Mouse (Mus musculus): ENCODE results near the gene Lsm12. TPM values are rescaled to one million over a fixed set of nuclear protein-coding genes. Genes with fewer than 3 reads are reported as not detected.

Lsm12 gene
- polyA plus RNA-seq, 1 experiment from 2014 or later = 80.9 TPM

DNA sequence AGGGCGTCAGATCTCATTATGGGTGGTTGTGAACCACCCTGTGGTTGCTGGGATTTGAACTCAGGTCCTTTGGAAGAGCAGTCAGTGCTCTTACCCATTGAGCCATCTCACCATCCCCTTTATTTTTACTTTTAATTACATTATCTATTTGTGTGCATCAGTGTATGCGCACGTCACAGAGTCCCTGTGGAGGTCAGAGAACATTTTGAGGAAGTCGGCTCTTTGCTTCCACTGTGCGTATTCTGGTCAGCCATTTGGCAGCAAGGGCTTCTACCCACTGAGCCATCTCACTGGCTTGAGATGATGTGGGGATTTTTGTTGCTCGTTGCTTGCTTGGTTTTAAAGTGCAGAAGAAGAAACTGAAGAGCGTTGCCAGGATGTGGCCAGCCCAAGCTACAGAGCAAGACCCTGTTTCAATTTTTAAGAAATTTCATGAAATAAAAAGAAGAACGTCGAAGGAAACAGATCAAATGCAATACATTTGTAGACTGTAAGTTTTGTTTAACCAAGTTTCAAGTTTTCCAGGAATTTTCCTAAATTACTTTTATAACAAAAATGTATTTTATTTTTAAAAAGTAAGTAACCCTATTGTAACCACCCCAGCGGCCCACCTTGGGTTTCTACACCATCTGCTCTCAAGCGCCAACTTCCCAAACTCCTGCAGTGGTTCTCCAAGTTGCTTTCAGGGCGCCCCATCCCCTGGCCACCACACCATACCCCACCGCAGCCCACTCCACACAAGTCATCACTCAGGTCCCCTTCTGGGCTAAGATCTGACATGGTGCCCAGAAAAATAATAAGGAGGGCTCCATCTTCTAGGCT, 47.3 kb downstream of the Lsm12 start:
- Histone ChIP-seq H3K36me3 (ENCODE audit: control insufficient read depth, insufficient read depth, low read length) (no peaks in the 10 kb centered on the region), H3K4me1 (ENCODE audit: control insufficient read depth, insufficient read depth, low read length) (no peaks in the 10 kb centered on the region), H3K9me3 (ENCODE audit: control insufficient read depth, low read length) (no peaks in the 10 kb centered on the region), H3K9ac (replicated peaks; ENCODE audit: low read length) (0 out of 2 replicates have a peak overlapping the region, but pooled peaks have one; percentile 20), H3K27ac (replicated peaks; ENCODE audit: low read depth, low read length) (no peak overlapping the region), H3K27me3 (ENCODE audit: control insufficient read depth, insufficient read depth, low read length) (peaks cover 3% of the 10 kb centered on the region; the same call in 1 of the 2 replicates), H3K4me3 (replicated peaks; ENCODE audit: low read depth, low read length) (peak overlapping the region; percentile 20), H3K4me2 (ENCODE audit: low read length) (peak overlapping the region; percentile 54)
- 46% methylated on average over 13 of the region's 13 CpGs for WGBS
- DNase-seq = no peak
- no peak for ATAC-seq (ENCODE audit: low FRiP score, low TSS enrichment)

- H3K4me1 ChIP-seq (ENCODE audit: control insufficient read depth, insufficient read depth, low read length) = no peaks in the 10 kb centered on the region
- H3K4me2 ChIP-seq (ENCODE audit: low read length) = no peak overlapping the region
- H3K27me3 ChIP-seq (ENCODE audit: control insufficient read depth, insufficient read depth, low read length) = no peaks in the 10 kb centered on the region
- H3K27ac ChIP-seq (replicated peaks; ENCODE audit: low read depth, low read length) = no peak overlapping the region
- DNase-seq = peak; percentile 51
- no peak overlapping the region for H3K4me3 ChIP-seq (replicated peaks; ENCODE audit: low read depth, low read length)
- no peaks in the 10 kb centered on the region for H3K36me3 ChIP-seq (ENCODE audit: control insufficient read depth, insufficient read depth, low read length)
- no peak for ATAC-seq (ENCODE audit: low FRiP score, low TSS enrichment)
- 33% methylated on average over 4 of the region's 4 CpGs for WGBS
- H3K9me3 ChIP-seq (ENCODE audit: control insufficient read depth, low read length) = no peaks in the 10 kb centered on the region
- no peak overlapping the region for H3K9ac ChIP-seq (replicated peaks; ENCODE audit: low read length)
These were observed 50.6 kb downstream of the Lsm12 start for GRCm38 (mm10) chr11:102134516-102134915.

DNA sequence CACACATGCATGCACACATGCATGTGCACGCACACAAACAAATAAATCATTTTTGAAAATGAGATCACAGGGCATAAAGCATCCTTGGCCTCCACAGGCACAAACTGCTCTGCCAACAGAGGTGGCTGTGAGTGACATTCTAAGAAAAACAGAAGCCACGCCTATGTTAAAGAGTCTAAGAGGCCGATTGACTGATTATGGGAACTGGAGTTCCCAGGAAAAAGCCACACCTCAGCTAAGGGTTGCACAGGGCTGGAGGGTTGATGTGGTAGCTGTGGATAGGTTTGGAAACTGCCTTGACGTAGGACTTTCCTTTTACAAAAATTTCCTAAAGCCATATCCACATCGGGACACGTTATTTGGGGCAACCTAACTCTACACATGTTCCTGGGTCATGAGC, 67.7 kb downstream of the Lsm12 start:
- no peak overlapping the region for H3K4me3 ChIP-seq (replicated peaks; ENCODE audit: low read depth, low read length)
- no peaks in the 10 kb centered on the region for H3K36me3 ChIP-seq (ENCODE audit: control insufficient read depth, insufficient read depth, low read length)
- H3K4me1 ChIP-seq (ENCODE audit: control insufficient read depth, insufficient read depth, low read length) = 0 out of 2 replicates have a peak, but pooled peaks cover 4% of the 10 kb centered on the region
- no peak overlapping the region for H3K27ac ChIP-seq (replicated peaks; ENCODE audit: low read depth, low read length)
- H3K4me2 ChIP-seq (ENCODE audit: low read length) = no peak overlapping the region
- H3K9me3 ChIP-seq (ENCODE audit: control insufficient read depth, low read length) = no peaks in the 10 kb centered on the region
- ATAC-seq (ENCODE audit: low FRiP score, low TSS enrichment) (no peak), DNase-seq (no peak)
- H3K9ac ChIP-seq (replicated peaks; ENCODE audit: low read length) = no peak overlapping the region
- WGBS = 84% methylated on average over 6 of the region's 6 CpGs
- no peaks in the 10 kb centered on the region for H3K27me3 ChIP-seq (ENCODE audit: control insufficient read depth, insufficient read depth, low read length)

DNA sequence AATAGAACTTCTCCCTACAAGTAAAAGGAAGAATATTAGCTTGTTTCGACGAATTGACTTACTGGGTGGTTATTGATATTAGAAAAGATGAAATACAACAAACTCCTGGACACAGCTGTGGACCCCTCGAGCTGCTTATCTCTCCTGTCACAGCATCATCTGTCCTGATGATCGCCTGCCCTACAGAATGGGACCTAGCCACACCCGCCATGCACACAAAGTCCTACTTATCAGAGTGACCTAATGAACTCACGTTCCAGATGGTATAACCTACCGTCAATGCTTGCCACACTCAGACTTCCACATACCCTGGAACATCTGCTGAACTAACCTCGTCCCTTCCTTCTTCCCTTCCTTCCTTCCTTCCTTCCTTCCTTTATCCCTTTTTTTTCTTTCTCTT, 68.9 kb downstream of the Lsm12 start:
- Histone ChIP-seq H3K9me3 (ENCODE audit: control insufficient read depth, low read length) (no peaks in the 10 kb centered on the region), H3K4me2 (ENCODE audit: low read length) (no peak overlapping the region), H3K27me3 (ENCODE audit: control insufficient read depth, insufficient read depth, low read length) (no peaks in the 10 kb centered on the region), H3K27ac (replicated peaks; ENCODE audit: low read depth, low read length) (no peak overlapping the region), H3K4me3 (replicated peaks; ENCODE audit: low read depth, low read length) (no peak overlapping the region), H3K4me1 (ENCODE audit: control insufficient read depth, insufficient read depth, low read length) (0 out of 2 replicates have a peak, but pooled peaks cover 4% of the 10 kb centered on the region), H3K9ac (replicated peaks; ENCODE audit: low read length) (no peak overlapping the region), H3K36me3 (ENCODE audit: control insufficient read depth, insufficient read depth, low read length) (no peaks in the 10 kb centered on the region)
- no peak for ATAC-seq (ENCODE audit: low FRiP score, low TSS enrichment)
- WGBS = 85% methylated on average over 8 of the region's 8 CpGs
- no peak for DNase-seq

Small RNAs within 50 kb of the gene (microRNA-seq; reads per million reads assigned to microRNA genes)
- 1.5 reads per million, percentile 3 among the genes with 10 or more reads in this experiment for gene Mir8101

Other genes with a start within 250 kb of the Lsm12 start
- gene Sost, start 218.3 kb downstream of the Lsm12 start, polyA plus RNA-seq (2014; fragmentation: Nextera tagmentation; extraction: Ambion mirVana) = not detected in 2 replicates
- not detected in 2 replicates for gene Cfap97d1, start 201.0 kb downstream of the Lsm12 start, polyA plus RNA-seq (2014; fragmentation: Nextera tagmentation; extraction: Ambion mirVana)
- gene Dusp3, start 198.3 kb downstream of the Lsm12 start, polyA plus RNA-seq (2014; fragmentation: Nextera tagmentation; extraction: Ambion mirVana) = 16.5 and 17.2 TPM in 2 replicates
- 45.4 and 54.2 TPM in 2 replicates for gene Mpp3, start 156.8 kb downstream of the Lsm12 start, polyA plus RNA-seq (2014; fragmentation: Nextera tagmentation; extraction: Ambion mirVana)
- 0.15 and 0.17 TPM in 2 replicates for gene Cd300lg, start 143.8 kb downstream of the Lsm12 start, polyA plus RNA-seq (2014; fragmentation: Nextera tagmentation; extraction: Ambion mirVana)
- gene Mpp2, start 96.8 kb downstream of the Lsm12 start, polyA plus RNA-seq (2014; fragmentation: Nextera tagmentation; extraction: Ambion mirVana) = 22.5 and 23.9 TPM in 2 replicates
- gene Ppy, start 84.0 kb downstream of the Lsm12 start, polyA plus RNA-seq (2014; fragmentation: Nextera tagmentation; extraction: Ambion mirVana) = not detected in 2 replicates
- gene Pyy, start 77.5 kb downstream of the Lsm12 start, polyA plus RNA-seq (2014; fragmentation: Nextera tagmentation; extraction: Ambion mirVana) = not detected in 2 replicates
- 0.08 TPM in 1 of 2 replicates, not detected in the other for gene Nags, start 39.8 kb downstream of the Lsm12 start, polyA plus RNA-seq (2014; fragmentation: Nextera tagmentation; extraction: Ambion mirVana)
- 32.8 and 36.1 TPM in 2 replicates for gene Tmem101, start 28.9 kb downstream of the Lsm12 start, polyA plus RNA-seq (2014; fragmentation: Nextera tagmentation; extraction: Ambion mirVana)
- 31.6 and 43.7 TPM in 2 replicates for gene G6pc3, start 4.3 kb upstream of the Lsm12 start, polyA plus RNA-seq (2014; fragmentation: Nextera tagmentation; extraction: Ambion mirVana)
- 54.4 and 56.6 TPM in 2 replicates for gene Hdac5, start 44.9 kb upstream of the Lsm12 start, polyA plus RNA-seq (2014; fragmentation: Nextera tagmentation; extraction: Ambion mirVana)
- 2.6 and 3.0 TPM in 2 replicates for gene BC030867, start 63.6 kb upstream of the Lsm12 start, polyA plus RNA-seq (2014; fragmentation: Nextera tagmentation; extraction: Ambion mirVana)
- 0.12 TPM in 1 of 2 replicates, not detected in the other for gene Asb16, start 83.4 kb upstream of the Lsm12 start, polyA plus RNA-seq (2014; fragmentation: Nextera tagmentation; extraction: Ambion mirVana)
- gene Tmub2, start 99.6 kb upstream of the Lsm12 start, polyA plus RNA-seq (2014; fragmentation: Nextera tagmentation; extraction: Ambion mirVana) = 76.4 and 78.4 TPM in 2 replicates
- gene Atxn7l3, start 111.3 kb upstream of the Lsm12 start, polyA plus RNA-seq (2014; fragmentation: Nextera tagmentation; extraction: Ambion mirVana) = 38.5 and 42.4 TPM in 2 replicates
- gene Ubtf, start 134.4 kb upstream of the Lsm12 start, polyA plus RNA-seq (2014; fragmentation: Nextera tagmentation; extraction: Ambion mirVana) = 77.6 and 84.4 TPM in 2 replicates
- 0.51 and 2.3 TPM in 2 replicates for gene Slc4a1, start 180.9 kb upstream of the Lsm12 start, polyA plus RNA-seq (2014; fragmentation: Nextera tagmentation; extraction: Ambion mirVana)
- 113 and 165 TPM in 2 replicates for gene Rundc3a, start 208.1 kb upstream of the Lsm12 start, polyA plus RNA-seq (2014; fragmentation: Nextera tagmentation; extraction: Ambion mirVana)
- gene Slc25a39, start 222.7 kb upstream of the Lsm12 start, polyA plus RNA-seq (2014; fragmentation: Nextera tagmentation; extraction: Ambion mirVana) = 132 and 144 TPM in 2 replicates
- gene Grn, start 245.0 kb upstream of the Lsm12 start, polyA plus RNA-seq (2014; fragmentation: Nextera tagmentation; extraction: Ambion mirVana) = 33.1 and 45.5 TPM in 2 replicates

All from midbrain, embryonic 14.5 days (tissue).